Mouse (Mus musculus): Measurements from ENCODE around the gene Acsl3. TPM values are rescaled to one million over a fixed set of nuclear protein-coding genes. Genes with fewer than 3 reads are reported as not detected.
A peak's percentile ranks its signal among the peaks of the same experiment; 100 is the strongest.

Acsl3 gene
- polyA plus RNA-seq, 1 experiment from 2014 or later, result 75.2 TPM

DNA sequence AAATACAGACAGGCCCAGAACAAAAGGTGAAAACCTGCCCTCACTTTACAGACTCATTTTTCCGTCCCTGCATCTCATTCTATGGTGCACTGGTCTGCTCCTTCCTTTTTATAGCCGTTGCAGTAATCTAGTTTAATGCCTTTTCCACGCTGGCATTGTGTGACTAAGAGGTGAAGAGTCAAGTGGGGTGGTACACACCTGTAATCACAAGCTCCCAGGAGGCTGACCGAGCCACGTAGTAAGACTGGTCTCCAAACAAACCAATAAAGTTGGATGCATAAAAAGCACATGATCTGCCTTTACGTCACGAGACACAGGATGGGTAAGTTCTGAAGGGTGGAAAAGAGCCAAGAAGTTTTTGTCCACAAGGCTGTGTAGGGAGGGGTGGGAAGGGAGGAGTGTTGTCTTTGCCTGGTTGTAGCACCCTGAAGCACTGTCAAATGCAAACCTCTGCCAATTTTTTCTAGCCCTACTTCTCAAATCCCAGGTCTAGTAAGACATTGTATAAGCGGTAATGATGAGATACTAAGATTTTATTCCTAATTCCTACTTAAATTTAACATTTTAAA is 10.2 kb upstream of the Acsl3 start:
- peaks cover 13% of the 10 kb centered on the region for H3K4me1 ChIP-seq (ENCODE audit: insufficient read depth, low read length)
- H3K4me3 ChIP-seq (ENCODE audit: low read length), result no peak overlapping the region
- 27% methylated on average over 8 of the region's 8 CpGs for WGBS
- no peaks in the 10 kb centered on the region for H3K36me3 ChIP-seq (ENCODE audit: insufficient read depth, low read length)
- no peak overlapping the region for H3K4me2 ChIP-seq (replicated peaks; ENCODE audit: low read depth, low read length)
- H3K9ac ChIP-seq (replicated peaks; ENCODE audit: low read length), result no peak overlapping the region
- no peak overlapping the region; the same call in 1 of the 2 replicates for H3K27ac ChIP-seq (ENCODE audit: low read length)
- no peaks in the 10 kb centered on the region for H3K9me3 ChIP-seq (ENCODE audit: low read length)
- H3K27me3 ChIP-seq (ENCODE audit: insufficient read depth, low read length), result no peaks in the 10 kb centered on the region
- ATAC-seq (ENCODE audit: low FRiP score, low TSS enrichment), result 0 out of 2 replicates have a peak, but pooled peaks have one; percentile 5

DNA sequence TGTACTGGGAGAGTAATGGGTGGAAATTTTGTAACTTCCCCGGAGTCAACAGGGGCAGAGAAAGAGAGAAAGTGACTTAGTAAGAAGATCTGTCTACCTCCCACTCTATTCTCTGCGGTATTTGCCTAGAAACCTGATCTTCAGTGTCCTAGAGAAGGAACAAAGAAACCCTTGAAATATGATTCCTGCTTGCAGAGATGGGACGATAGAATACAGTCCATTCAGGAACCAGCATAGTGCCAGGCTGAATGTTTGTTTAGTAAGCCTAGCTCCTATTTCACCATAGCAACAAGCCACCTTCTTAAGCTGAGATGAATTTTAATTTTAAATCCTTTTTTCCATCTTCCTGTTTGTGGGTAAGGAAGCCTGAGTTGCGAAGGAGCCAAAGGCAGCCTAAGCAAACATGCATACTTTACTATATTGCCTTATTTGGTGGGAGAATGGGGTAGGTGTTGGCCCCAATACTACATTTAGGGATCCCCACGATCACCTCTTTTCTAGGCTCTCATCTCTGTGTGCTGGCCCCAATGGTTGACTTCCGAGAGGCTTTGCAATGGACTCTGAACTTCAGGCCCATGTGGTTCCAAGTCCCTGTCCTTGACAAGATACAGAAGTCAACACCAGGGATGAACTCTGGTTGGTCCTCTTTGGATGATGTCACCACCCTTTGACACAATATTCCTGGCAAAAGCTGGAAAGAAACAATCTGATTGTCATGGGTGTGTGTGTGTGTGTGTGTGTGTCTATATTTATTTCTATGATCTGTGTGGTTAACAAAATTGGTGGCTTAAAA is 8.2 kb upstream of the Acsl3 start:
- H3K9ac ChIP-seq (replicated peaks; ENCODE audit: low read length), result no peak overlapping the region
- H3K9me3 ChIP-seq (ENCODE audit: low read length), result no peaks in the 10 kb centered on the region
- no peak overlapping the region for H3K4me3 ChIP-seq (ENCODE audit: low read length)
- ATAC-seq (ENCODE audit: low FRiP score, low TSS enrichment), result peak; percentile 91
- H3K36me3 ChIP-seq (ENCODE audit: insufficient read depth, low read length), result no peaks in the 10 kb centered on the region
- peaks cover 13% of the 10 kb centered on the region for H3K4me1 ChIP-seq (ENCODE audit: insufficient read depth, low read length)
- no peaks in the 10 kb centered on the region for H3K27me3 ChIP-seq (ENCODE audit: insufficient read depth, low read length)
- peak overlapping the region; percentile 81 for H3K27ac ChIP-seq (ENCODE audit: low read length)
- WGBS, result 23% methylated on average over 6 of the region's 6 CpGs
- no peak overlapping the region for H3K4me2 ChIP-seq (replicated peaks; ENCODE audit: low read depth, low read length)

DNA sequence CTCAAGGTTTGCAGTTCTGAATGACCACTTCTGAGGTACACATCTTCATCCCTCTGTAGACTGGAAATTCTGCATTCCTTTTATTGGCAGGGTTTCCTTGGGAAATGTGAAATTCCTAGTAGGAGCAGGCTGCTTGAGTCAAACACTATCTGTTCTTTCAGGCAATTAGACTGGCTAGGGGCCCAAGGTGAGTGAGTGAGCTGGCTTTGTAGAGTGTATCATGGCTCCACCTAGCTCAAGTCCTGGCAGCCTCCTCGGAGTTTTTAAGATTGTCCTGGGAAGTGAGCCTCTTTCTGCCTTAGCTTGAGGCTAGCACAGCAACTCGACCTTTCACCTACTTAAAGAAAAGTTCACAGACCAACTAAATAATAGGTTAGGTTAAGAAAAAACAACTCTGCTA is 1.2 kb upstream of the Acsl3 start:
- Histone ChIP-seq H3K36me3 (ENCODE audit: insufficient read depth, low read length) (no peaks in the 10 kb centered on the region), H3K4me1 (ENCODE audit: insufficient read depth, low read length) (peaks cover 33% of the 10 kb centered on the region), H3K9ac (replicated peaks; ENCODE audit: low read length) (no peak overlapping the region), H3K9me3 (ENCODE audit: low read length) (no peaks in the 10 kb centered on the region), H3K27ac (ENCODE audit: low read length) (0 out of 2 replicates have a peak overlapping the region, but pooled peaks have one; percentile 20), H3K27me3 (ENCODE audit: insufficient read depth, low read length) (no peaks in the 10 kb centered on the region), H3K4me2 (replicated peaks; ENCODE audit: low read depth, low read length) (no peak overlapping the region), H3K4me3 (ENCODE audit: low read length) (no peak overlapping the region)
- no peak for ATAC-seq (ENCODE audit: low FRiP score, low TSS enrichment)
- WGBS, result 11% methylated on average over 2 of the region's 2 CpGs

GRCm38 (mm10) chr1:78657021-78657629 is 500 bp upstream of the Acsl3 start:
- WGBS, result 24% methylated on average over 22 of the region's 22 CpGs
- peaks cover 33% of the 10 kb centered on the region for H3K4me1 ChIP-seq (ENCODE audit: insufficient read depth, low read length)
- H3K36me3 ChIP-seq (ENCODE audit: insufficient read depth, low read length), result no peaks in the 10 kb centered on the region
- H3K9me3 ChIP-seq (ENCODE audit: low read length), result no peaks in the 10 kb centered on the region
- H3K4me3 ChIP-seq (ENCODE audit: low read length), result peak overlapping the region; percentile 82
- H3K9ac ChIP-seq (replicated peaks; ENCODE audit: low read length), result peak overlapping the region; percentile 61
- H3K27ac ChIP-seq (ENCODE audit: low read length), result peak overlapping the region; percentile 51
- H3K27me3 ChIP-seq (ENCODE audit: insufficient read depth, low read length), result no peaks in the 10 kb centered on the region
- ATAC-seq (ENCODE audit: low FRiP score, low TSS enrichment), result no peak
- H3K4me2 ChIP-seq (replicated peaks; ENCODE audit: low read depth, low read length), result peak overlapping the region; percentile 56

DNA sequence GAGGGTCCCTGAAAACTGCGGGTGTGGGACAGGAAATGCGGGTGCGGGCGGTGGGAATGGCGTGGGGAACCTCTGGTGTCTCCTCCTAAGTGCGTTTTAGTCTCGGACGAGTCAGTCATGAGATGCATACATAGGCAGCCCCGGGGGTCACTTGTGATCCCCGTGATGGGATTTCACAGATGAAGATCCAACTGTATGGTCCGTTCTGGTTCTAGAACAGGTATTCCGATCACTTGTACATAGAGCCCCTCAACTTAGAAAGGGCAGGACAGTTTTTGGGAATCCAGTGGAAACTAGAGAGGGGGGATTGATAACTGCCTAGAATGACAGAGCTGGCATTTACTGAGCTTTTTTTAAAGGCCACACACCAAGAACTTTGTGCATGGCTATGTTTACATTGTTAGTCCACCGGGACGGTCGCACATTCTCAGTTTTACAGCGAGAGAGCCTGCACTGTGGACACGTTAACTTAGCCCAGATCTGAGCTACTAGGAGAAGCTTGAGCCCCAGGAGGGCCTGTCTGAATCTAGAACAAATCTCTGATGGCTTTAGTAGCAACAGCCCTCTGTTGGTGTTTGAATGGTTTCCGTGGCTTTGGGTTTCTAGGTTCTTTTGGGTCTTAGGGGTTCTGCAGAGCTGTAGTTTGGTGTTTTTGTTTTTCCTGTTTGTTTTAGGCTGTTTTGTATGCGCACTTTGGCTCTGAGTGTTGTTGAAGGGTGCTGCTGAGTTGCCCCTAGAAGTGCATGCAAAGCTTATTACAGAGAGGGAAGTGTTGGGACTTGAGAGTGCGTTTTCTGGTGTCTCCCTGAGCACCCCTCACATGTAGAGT is 1.0 kb downstream of the Acsl3 start:
- Histone ChIP-seq H3K27ac (ENCODE audit: low read length) (peak overlapping the region; percentile 86), H3K36me3 (ENCODE audit: insufficient read depth, low read length) (no peaks in the 10 kb centered on the region), H3K4me3 (ENCODE audit: low read length) (peak overlapping the region; percentile 82), H3K9ac (replicated peaks; ENCODE audit: low read length) (peak overlapping the region; percentile 91), H3K9me3 (ENCODE audit: low read length) (no peaks in the 10 kb centered on the region), H3K27me3 (ENCODE audit: insufficient read depth, low read length) (no peaks in the 10 kb centered on the region), H3K4me1 (ENCODE audit: insufficient read depth, low read length) (peaks cover 33% of the 10 kb centered on the region), H3K4me2 (replicated peaks; ENCODE audit: low read depth, low read length) (peak overlapping the region; percentile 57)
- 0 out of 2 replicates have a peak, but pooled peaks have one; percentile 12 for ATAC-seq (ENCODE audit: low FRiP score, low TSS enrichment)
- 2% methylated on average over 20 of the region's 20 CpGs for WGBS

- 36% methylated on average over 4 of the region's 4 CpGs for WGBS
Measured at GRCm38 (mm10) chr1:78659270-78659823, 1.7 kb downstream of the Acsl3 start.

DNA sequence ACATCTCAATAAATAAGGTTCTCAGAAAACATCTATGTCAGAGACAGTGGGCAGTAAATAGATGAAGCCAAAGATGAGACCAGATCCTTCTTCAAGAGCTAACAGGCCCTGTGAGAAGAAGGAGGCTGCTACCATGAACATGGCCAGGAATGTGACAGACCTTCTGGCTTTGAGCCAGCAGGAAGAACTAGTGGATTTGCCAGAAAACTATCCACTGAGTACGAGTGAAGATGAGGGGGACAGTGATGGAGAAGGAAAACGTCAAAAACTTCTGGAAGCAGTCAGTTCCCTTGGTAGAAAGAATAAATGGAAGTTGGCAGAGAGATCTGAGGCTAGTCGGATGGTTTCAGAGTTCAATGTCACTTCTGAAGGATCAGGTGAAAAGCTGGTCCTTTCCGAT is 6.7 kb downstream of the Acsl3 start:
- Histone ChIP-seq H3K4me1 (ENCODE audit: insufficient read depth, low read length) (peaks cover 19% of the 10 kb centered on the region), H3K4me3 (ENCODE audit: low read length) (no peak overlapping the region), H3K9me3 (ENCODE audit: low read length) (no peaks in the 10 kb centered on the region), H3K27me3 (ENCODE audit: insufficient read depth, low read length) (no peaks in the 10 kb centered on the region), H3K9ac (replicated peaks; ENCODE audit: low read length) (no peak overlapping the region), H3K36me3 (ENCODE audit: insufficient read depth, low read length) (peaks cover 42% of the 10 kb centered on the region), H3K4me2 (replicated peaks; ENCODE audit: low read depth, low read length) (no peak overlapping the region), H3K27ac (ENCODE audit: low read length) (no peak overlapping the region)
- 85% methylated on average over 4 of the region's 4 CpGs for WGBS
- ATAC-seq (ENCODE audit: low FRiP score, low TSS enrichment), result no peak

More at GRCm38 (mm10) chr1:78659270-78659823, 1.7 kb downstream of the Acsl3 start:
- Histone ChIP-seq H3K9me3 (ENCODE audit: low read length) (no peaks in the 10 kb centered on the region), H3K36me3 (ENCODE audit: insufficient read depth, low read length) (peaks cover 4% of the 10 kb centered on the region; the same call in 1 of the 2 replicates), H3K4me1 (ENCODE audit: insufficient read depth, low read length) (peaks cover 33% of the 10 kb centered on the region), H3K27ac (ENCODE audit: low read length) (peak overlapping the region; percentile 86; the same call in 1 of the 2 replicates), H3K4me2 (replicated peaks; ENCODE audit: low read depth, low read length) (peak overlapping the region; percentile 57), H3K9ac (replicated peaks; ENCODE audit: low read length) (peak overlapping the region; percentile 91), H3K4me3 (ENCODE audit: low read length) (peak overlapping the region; percentile 82), H3K27me3 (ENCODE audit: insufficient read depth, low read length) (no peaks in the 10 kb centered on the region)
- ATAC-seq (ENCODE audit: low FRiP score, low TSS enrichment), result no peak

DNA sequence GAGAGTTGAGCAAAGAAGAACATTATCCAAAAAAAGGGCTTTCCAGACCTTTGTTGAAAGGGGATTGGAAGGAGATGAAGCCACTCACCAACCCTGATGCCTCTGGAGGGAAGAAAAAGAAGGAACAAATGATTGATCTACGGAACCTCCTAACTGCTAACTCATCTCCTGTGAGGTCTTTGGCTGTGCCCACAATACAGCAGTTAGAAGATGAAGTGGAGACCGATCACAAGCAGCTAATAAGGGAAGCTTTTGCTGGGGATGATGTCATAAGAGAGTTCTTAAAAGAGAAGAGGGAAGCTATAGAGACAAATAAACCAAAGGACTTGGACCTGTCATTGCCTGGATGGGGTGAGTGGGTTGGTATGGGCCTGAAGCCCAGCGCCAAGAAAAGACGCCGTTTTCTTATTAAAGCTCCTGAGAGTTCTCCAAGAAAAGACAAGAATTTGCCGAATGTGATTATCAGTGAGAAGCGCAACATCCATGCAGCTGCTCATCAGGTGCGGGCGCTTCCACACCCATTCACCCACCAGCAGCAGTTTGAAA is 8.4 kb downstream of the Acsl3 start:
- 97% methylated on average over 9 of the region's 9 CpGs for WGBS
- no peak for ATAC-seq (ENCODE audit: low FRiP score, low TSS enrichment)
- no peaks in the 10 kb centered on the region for H3K9me3 ChIP-seq (ENCODE audit: low read length)
- H3K9ac ChIP-seq (replicated peaks; ENCODE audit: low read length), result no peak overlapping the region
- H3K36me3 ChIP-seq (ENCODE audit: insufficient read depth, low read length), result peaks cover 44% of the 10 kb centered on the region
- peaks cover 5% of the 10 kb centered on the region for H3K4me1 ChIP-seq (ENCODE audit: insufficient read depth, low read length)
- no peak overlapping the region for H3K27ac ChIP-seq (ENCODE audit: low read length)
- no peak overlapping the region for H3K4me2 ChIP-seq (replicated peaks; ENCODE audit: low read depth, low read length)
- H3K4me3 ChIP-seq (ENCODE audit: low read length), result no peak overlapping the region
- H3K27me3 ChIP-seq (ENCODE audit: insufficient read depth, low read length), result no peaks in the 10 kb centered on the region

- 91% methylated on average over 1 of the region's 1 CpGs for WGBS
- ATAC-seq (ENCODE audit: low FRiP score, low TSS enrichment), result no peak
- Histone ChIP-seq H3K27me3 (ENCODE audit: insufficient read depth, low read length) (no peaks in the 10 kb centered on the region), H3K27ac (ENCODE audit: low read length) (no peak overlapping the region), H3K4me2 (replicated peaks; ENCODE audit: low read depth, low read length) (no peak overlapping the region), H3K36me3 (ENCODE audit: insufficient read depth, low read length) (peaks cover 44% of the 10 kb centered on the region), H3K4me1 (ENCODE audit: insufficient read depth, low read length) (no peaks in the 10 kb centered on the region), H3K9me3 (ENCODE audit: low read length) (no peaks in the 10 kb centered on the region), H3K9ac (replicated peaks; ENCODE audit: low read length) (no peak overlapping the region), H3K4me3 (ENCODE audit: low read length) (no peak overlapping the region)
Measured at GRCm38 (mm10) chr1:78666585-78666984, 9.0 kb downstream of the Acsl3 start.

Data from kidney, embryonic 16.5 days (tissue).